Mouse (Mus musculus) ovary, postnatal 14 days (tissue): Measurements from ENCODE around the gene Btg4.
A peak's percentile ranks its signal among the peaks of the same experiment; 100 is the strongest.

Source experiments
- DNase-seq: peaks from one replicate; pipeline ENCODE4 v3.0.0; 2022; ENCODE audit warnings: low spot score

Btg4 gene

DNA sequence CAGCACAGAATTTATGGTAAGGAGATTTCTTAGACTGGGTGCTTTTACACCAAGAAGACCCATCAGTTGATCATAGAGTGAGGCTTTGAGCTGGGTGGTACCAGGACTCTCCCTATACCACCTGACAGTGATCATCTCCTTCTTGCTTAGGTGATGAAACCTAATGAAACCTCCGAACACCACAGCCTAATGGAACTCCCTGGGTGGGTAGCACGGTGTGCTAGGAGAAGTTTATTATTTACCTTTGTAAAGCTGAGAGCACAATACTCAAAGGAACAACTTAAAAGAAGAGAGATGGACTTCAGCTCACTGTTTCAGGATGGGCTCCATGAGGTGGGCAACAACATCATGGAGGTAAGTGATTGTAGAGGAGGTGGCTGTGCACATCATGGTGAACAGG lies at the start of gene Btg4:
TSS of gene Btg4 (plus strand) at position 301 of the 400 bp plus-strand sequence.
- no peak for DNase-seq

DNA sequence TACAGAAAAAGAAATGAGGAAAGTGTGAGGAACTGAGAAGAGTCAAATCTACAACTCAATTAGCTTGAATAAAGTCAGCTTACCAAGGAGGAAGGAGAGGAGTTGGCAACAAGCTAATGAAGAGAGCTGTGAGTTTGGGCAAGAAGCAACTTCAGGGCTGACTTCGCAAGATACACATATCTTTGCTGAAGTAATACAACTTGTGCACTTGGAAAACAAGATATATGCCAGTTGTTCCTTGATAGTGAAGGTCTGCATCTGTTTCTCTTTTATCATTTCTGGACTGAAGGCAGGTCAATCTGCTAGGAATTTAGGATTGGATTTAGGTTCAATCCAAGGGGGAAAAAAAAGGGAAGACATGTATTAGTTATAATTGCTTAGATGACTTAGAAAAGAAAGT lies 47.1 kb upstream of the Btg4 start:
- no peak for DNase-seq

DNA sequence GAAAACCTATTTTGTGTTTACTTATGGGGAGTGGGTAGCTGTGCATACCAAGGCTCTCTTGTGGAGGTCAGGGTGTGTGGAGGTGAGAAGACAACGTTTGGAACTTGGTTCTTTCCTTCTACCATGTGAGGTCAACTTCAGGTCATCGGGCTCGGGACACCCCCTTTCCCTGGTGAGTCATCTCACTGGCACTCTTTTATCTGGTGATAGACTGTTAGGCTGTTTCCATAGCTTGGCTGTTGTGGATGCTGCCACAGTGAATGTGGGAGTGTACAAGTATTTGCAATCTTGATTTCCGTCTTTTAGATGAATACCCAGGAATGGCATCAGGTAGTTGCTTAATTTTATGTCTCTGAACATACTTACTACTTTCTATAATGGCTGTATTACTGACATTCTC lies 45.0 kb upstream of the Btg4 start:
- DNase-seq = no peak

DNA sequence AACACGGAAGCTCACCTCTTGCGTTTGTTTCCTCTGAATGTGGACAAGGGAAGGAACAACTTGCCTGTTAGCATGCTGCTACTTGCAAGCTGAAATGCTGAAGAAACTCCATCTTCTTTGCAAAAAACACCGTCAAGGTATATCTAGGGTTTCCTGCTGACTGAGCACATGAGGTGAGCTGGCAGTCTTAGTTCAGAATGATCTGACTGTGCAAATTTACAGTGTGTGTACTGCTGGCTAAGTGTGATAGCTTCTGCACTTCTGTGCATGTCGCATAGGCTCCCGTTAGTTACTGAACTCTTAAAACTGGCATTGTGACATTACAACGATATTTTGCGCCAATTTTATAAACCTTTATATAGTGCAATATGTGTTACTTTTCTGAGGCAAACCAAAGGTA lies 41.0 kb upstream of the Btg4 start:
- DNase-seq = no peak

DNA sequence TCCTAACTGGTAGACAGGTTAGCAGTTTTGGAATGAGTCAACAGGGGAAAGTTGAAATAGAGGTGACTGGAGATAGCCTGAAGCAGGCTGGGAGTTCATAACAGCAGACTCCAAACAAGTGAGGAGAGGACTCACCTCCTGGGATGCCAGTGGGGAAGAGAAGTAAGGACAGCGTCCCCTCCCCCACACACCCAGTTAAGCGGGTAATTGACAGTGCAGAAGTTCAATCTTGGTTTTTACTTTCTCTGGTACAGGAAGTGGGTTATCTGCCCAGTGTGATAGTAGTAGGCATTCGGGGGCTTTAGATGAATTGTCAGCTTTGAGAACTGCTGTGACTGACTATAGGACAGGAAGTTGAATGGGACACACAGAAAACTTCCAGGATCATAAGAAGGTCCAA lies 40.4 kb upstream of the Btg4 start:
- DNase-seq = no peak

DNA sequence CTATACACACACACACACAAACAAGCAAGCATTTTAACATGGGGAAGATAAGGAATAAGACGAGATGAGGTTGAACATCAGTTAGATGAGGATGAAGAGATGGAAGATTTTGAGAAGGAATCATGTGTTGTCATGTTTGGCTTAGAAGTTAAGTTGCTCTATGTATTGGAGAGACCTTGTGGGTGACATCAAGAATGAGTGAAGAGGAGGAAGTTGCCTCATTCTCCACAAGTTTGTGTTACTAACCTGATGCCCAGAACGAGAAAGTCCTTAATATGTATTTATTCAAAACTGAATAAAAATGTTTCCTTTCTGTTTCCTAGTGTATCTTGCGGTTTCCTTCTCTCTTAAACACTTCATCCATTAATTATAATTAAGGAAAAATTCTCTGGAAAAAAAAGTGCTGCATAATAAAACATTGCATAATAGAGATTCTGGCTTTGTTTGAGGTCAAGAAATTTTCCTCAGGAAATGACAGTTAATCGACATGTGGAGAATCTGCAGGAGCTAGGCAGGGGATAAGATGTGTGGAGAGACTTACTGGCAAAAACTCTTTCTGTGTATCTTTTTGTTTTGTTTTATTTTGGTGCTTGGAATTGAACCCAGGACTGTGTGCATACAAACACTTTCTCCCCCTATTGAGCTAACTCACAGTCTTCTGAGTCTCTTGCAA lies 39.4 kb upstream of the Btg4 start:
- DNase-seq = no peak

DNA sequence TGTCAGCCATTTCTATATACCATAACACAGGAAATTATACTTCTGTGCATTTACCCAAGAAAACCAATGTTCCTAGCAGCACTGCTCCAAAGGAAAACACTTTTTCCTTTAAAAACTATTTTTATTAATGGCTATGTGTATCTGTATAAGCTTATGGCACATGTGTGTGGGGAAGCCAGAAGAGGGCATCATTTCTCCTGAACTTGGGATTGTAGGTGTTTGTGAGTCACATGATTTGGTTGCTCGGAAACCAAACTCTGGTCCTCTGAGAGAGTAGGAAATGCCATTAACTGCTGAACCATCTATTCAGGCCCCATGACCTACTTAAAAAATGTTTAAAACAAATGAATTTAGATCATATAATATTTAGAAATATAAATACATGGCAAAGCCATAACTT lies 33.7 kb upstream of the Btg4 start:
- DNase-seq = no peak

DNA sequence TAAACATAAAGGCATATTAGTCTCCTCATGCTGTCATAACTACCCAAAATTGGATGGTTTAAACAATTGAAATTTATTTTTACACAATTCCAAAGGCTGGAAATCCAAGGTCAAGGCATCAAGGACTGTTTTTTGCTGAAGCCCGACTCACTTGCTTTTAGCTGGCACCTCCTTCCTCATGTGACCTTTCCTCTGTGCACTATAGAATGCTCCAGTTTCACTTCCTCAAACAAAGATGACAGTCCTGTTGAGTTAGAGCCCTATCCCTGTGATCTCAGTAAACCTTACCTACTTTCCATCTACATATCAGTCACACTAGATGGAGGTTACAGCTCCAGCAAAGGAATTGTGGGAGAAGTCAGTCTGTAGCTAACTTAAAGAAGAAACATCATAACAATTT lies 30.6 kb upstream of the Btg4 start:
- no peak for DNase-seq

DNA sequence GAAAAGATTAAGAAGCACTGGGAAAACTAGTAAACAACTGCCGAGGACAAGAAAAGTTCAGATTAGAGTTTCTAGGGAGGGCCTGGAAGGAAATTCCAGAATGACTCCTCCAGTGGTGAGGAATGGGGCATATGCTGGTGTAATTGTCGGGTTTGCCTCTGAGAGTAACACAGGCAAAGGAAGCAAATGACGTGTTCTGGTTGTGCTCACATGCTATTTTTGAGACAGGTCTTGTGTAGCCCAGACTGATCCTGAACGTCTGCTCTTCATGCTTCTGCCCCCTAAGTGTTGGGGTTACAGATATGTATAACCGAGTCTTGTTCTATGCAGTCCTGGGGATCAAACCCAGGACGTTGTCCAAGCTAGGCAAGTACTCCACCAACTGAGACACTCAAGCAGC lies 29.1 kb upstream of the Btg4 start:
- no peak for DNase-seq

DNA sequence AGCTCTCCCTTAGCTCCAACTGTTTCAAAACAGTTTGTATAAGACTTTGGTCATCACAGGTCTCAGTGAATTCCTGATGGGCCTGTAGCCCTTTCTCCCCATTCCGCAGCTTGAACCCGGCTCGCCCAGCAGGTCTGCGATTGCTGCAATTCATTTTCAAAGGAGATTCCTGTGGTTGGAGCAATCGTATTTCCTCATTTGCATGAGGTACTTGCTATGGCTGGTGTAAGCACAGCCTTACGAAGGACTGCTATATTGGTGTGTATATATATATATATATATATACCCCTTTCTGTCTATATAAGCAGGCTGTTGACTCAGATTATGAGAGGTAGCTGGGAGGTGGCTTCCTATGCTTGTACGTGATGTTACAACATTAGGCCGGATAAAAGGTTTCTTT lies 28.4 kb upstream of the Btg4 start:
- no peak for DNase-seq

DNA sequence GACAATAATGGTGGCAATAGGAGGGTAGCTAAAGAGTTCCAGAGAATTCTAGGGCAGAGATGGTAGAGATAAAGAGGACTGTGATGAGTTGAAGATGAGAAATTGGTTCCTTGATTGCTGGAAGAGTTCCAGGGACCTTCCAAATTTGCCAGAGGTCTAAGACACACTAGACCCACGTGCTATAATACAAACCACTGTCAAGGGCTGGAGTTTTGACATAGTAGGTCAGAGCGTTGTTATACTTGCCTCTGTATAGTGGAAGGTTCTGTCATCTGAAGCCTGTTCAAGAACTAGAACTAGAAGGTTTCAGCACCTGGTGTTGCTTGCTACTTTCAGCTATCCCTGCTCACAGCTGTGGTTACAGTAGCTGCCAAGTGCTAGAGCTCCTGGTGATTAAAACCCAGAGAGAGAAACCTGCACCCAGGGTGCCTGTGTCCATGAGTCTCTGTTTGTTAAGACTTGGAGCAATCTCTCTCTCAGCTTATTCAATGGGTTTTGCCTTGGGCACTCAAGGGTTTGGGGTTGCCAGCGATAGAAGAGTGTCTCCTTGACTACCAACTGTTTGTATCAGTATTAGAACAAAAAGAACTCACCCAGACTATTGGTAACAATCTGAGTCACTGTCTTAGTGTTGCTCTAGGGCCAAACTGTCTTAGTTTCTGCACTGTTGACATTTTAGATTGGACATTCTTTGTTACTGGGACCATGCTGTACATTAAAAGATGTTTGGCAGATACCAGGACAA lies 27.7 kb upstream of the Btg4 start:
- no peak for DNase-seq

DNA sequence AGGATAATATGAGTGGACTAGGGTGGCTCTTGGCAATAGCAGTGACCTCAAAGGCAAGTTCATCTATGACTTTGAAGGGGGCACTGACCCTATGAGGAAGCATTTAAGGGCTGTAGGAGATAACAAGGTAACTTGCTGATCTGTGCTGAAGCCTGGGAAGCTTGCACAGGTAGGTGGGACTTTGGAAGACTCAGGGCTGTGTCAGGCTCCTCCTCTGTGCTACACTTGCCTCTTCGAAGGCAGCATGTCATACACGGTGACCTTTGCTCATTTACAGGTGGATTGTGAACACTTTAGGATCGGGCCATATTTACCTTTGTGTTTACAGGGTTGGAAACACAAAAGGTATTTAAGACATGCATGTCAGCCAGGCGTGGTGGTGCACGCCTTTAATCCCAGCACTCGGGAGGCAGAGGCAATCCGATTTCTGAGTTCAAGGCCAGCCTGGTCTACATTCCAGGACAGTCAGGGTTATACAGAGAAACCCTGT lies 19.2 kb upstream of the Btg4 start:
- DNase-seq = no peak

DNA sequence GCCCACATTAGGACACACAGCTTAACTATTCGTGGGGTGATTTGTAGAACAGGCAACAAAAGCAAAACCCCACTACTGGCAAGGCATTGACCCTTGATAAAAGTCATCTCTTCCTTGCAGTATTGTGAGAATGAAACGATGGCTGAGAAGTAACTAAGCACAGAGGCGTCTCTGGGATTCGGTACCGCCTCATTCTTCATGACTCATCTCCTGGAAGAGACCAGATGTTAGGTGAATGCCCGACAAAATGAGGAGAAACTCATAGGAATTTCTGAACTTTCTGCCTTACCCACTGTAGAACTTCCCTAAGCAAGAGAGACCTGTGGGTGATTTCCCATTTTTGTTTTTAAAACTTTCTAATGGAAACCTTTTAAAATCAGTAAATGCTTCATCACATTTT lies 18.6 kb upstream of the Btg4 start:
- no peak for DNase-seq

DNA sequence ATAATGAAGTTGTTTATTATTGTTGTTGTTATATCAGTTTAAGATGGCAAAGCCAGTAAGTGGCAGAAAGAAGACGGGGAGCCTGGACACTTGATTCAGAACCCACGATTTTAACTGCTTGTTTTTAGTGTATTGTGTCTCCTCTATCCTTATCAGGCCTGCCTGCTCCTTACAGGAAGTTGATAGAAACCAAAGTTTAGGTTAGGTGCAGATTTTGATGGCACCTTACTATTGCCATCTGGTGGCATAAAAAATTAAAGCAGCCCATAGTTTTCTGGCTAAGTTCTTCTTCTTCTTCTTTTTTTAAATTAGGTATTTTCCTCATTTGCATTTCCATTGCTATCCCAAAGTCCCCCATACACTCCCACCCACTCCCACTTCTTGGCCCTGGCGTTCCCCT lies 8.5 kb upstream of the Btg4 start:
- DNase-seq = peak; percentile 6

DNA sequence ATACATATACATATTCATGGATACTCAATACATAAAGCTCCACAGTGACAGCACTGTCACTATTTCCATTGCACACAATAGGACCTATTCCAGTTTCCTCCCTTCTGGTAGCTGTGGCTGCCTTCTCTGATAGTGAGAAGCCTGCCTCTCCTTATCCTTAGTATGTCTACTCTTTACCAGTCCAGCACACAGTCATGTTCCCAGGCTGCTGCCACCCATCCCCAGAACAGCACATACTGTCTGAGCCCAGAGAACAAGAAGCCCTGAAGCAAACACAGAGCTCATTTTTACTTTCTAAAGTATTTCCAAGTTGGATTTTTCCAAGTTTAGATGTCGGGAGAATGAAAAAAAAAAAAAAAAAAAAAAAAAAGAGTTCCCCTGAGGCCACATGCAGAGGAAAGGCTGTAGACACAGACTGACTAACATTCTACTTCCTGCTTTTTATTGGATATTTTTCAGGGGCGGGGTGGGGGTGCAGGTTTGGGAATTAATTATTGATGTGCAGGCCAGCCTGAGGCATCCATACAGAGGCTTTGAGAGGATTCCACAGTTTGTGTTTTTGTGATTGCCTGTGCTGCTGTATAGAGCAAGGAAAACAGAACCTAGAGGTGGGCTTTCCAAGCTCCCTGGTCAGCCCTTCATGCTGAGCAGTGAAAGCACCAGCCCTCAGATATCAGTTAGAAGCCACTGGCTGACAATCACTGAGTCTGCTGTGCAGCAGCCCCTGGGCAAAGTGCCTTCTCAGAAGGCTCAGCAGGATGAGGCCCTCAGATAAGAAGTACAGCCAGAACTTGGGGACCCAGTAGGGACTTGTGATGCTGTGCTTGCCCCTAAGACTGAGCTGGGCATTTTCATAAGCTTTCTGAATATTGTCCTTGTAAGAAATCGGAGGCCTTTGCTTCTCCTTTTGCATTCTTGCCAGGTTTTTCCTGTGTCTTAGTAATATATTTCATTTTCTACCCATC lies 4.1 kb upstream of the Btg4 start:
- no peak for DNase-seq

DNA sequence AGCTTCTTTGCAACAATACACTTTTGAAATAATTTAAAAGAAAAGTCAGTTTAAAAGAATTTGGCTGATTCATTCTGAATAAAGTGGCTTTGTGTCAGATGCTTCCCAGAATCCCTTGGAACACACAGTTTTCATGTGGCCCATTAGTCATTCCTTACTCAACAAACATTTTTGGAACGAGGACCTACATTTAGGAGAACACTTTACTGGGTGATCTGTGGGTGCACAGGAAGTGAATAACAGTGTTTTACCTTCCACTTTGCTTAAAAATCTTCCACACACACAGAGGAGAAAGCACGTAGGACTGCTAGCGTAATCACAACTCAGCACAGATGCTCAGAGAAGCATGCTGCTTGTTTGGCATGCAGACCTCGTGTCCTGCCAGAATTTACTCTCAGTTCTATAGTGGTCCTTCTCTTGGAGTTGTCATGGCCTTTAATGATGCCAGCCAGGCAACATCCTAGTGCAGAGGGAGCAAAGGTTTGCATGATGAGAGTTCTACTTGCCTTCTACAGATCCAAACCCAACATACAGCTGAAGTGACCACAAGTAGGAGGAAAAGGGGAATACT lies 1.7 kb upstream of the Btg4 start:
- no peak for DNase-seq

DNA sequence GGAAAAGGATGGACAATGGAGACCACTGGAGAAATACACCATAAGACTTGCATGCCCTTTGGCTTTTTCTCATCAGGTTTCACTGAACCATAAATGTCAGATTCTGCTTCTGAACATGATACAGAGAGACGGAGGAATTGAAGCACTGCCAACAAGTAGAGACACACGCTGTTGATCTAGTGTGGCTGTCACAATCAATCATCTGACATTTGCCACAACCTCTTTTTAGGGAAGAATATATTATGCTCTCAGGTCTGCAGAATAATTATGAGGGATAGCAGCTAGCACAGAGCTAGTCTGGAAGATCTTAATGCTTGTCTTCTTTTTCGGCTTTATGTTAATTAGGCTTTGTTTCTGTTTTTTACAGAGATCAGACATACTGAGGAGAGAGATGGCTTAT lies 7.5 kb downstream of the Btg4 start:
- no peak for DNase-seq

DNA sequence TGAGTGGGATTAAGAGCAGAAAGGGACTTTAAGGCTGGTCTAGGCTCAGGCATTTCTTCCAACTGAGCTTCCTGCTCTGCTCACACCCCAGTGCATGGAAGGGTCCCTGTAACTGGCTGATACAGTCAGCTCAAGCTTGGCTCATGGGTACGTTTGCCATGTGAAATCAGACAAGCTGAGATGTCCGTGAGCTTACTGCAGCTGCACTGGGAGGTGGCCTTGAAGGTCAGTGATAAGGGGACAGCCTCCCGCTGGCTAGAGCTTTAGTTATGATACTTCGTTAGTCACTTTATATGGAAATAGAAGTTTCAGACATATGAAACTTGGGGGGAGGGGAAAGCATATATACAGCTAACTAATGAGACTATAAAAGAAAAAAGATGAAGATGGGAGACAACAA lies 10.1 kb downstream of the Btg4 start:
- no peak for DNase-seq

DNA sequence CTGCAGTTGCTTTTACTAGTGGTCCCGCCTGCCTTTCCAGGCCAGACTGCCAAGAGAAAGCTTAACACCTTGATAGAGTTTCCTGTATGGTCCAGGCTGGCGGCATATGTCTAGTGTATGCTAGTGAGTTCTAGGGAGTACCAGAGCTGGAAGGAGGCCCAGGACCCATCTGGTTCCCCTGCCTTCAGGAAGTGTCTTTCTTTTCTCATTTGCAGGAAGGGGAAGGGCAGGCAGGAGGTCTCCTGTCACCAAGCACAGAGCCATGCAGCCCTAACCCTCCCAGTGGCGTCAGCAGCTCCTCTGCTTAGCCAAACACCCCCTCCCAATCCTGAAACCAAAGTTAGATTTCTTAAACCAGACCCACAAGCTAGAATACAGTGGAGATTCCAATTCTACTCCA lies 15.1 kb downstream of the Btg4 start:
- DNase-seq = no peak

DNA sequence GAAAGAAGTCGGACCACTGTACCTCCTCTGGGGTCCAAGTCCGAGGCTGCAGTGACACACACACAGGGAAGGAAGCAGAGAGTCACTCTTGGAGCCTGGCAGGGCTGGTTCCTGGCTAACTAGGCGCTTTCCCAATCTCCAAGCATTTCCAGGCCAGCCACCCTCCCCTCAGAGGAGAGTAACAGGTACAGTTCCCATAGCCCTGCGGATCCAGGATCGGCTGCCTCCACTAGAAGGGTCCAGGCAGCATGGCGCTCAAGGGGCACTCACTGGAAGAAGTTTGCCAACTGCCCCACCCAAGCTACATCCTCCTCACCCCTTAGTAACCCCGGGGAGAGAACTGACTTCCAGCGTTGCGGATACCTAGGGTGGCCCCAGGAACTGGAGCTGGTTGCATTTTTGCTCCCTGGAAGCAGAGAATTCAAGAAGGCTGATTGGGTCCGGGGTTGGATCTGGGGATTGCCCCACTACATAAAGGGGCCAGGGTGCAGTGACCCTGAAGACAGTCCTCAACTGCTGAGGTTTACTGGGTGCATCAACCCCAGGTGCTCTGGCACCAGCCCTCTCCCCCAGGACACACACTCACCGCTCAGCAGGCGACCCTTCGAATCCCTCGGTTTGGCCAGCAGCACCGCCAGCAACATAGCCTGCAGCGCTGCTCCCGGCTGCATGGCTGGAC lies 15.7 kb downstream of the Btg4 start:
- peak; percentile 7 for DNase-seq

DNA sequence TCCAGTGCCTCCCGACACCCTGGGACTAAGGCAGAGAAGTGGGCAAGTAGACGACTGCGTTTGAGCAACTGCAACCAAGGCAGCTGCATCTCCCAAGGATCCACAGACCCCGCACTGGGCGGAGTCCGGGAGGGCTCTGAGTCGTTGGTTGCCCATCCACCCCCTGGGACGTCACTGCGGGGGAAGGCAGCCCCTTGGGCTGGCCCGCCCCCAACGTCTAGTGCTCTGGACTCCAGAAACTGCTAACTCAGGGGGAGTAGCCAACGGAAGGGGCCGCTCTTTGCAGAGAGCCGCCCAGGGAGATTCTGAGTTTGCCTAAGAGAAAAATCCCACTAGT lies 16.2 kb downstream of the Btg4 start, which contains the start of gene Layn:
TSS of gene Layn (minus strand) at position 116 of the 337 bp plus-strand sequence.
- peak; percentile 79 for DNase-seq

DNA sequence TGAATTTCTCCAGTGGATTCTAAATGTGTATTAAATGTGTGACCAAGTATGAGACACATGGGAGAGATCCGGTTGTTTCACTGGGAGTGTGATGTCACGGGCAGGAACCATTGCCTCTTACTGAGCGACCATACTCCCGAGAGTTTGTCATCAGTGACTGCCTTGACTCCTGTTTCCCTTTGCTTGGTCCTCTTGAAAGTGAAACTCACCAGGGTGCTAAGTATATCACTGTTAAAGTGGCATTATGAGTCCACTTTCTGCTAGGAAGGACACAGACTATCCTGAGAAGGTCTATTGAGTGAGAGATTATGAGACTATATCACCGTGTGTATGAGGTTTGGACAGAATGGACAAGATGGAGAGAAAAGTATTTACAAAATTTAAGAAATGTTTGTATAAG lies 20.9 kb downstream of the Btg4 start:
- no peak for DNase-seq
